Mouse (Mus musculus) neural tube, embryonic 13.5 days (tissue): ENCODE data around the gene Fgfr2. TPM values are rescaled to one million over a fixed set of nuclear protein-coding genes. Genes with fewer than 3 reads are reported as not detected.

Source experiments
- ATAC-seq: fragments of 200-750 bp; cut with Nextera tagmentation; 2 replicates; pipeline ENCODE4 v1.8.0; 2017; ENCODE audit warnings: low read depth, mild to moderate bottlenecking, moderate TSS enrichment, moderate library complexity
- H3K27ac ChIP-seq: fragments of 300-500 bp; sonication (generic); replicated peaks from 2 replicates; pipeline ENCODE4 v1.5.1; 2015; ENCODE audit warnings: moderate library complexity, mild to moderate bottlenecking, inconsistent platforms
- H3K27me3 ChIP-seq: fragments of 300-500 bp; sonication (generic); 2 replicates; pipeline ENCODE4 v1.6.1; 2015; ENCODE audit warnings: mild to moderate bottlenecking, inconsistent platforms
- H3K36me3 ChIP-seq: fragments of 300-500 bp; sonication (generic); 2 replicates; pipeline ENCODE4 v1.6.1; 2015; ENCODE audit warnings: mild to moderate bottlenecking, inconsistent platforms
- H3K4me1 ChIP-seq: fragments of 300-500 bp; sonication (generic); replicated peaks from 2 replicates; pipeline ENCODE4 v1.6.1; 2015; ENCODE audit warnings: inconsistent platforms
- H3K4me2 ChIP-seq: fragments of 300-500 bp; sonication (generic); 2 replicates; pipeline ENCODE4 v1.6.1; 2015; ENCODE audit warnings: inconsistent platforms, mild to moderate bottlenecking, moderate library complexity
- H3K4me3 ChIP-seq: fragments of 300-500 bp; sonication (generic); 2 replicates; pipeline ENCODE4 v1.5.1; 2015; ENCODE audit warnings: mild to moderate bottlenecking, inconsistent platforms
- H3K9ac ChIP-seq: fragments of 300-500 bp; sonication (generic); 2 replicates; pipeline ENCODE4 v1.6.1; 2015; ENCODE audit warnings: moderate library complexity, mild to moderate bottlenecking, inconsistent platforms
- H3K9me3 ChIP-seq: fragments of 300-500 bp; sonication (generic); 2 replicates; pipeline ENCODE4 v1.6.1; 2016; ENCODE audit warnings: inconsistent platforms
- WGBS: fragments of 180-500 bp; shearing (Covaris S2); methylation state at CpG from one replicate; pipeline ENCODE4 v1.1.7; 2015; 5-methylcytosine and 5-hydroxymethylcytosine counted together
- polyA plus RNA-seq: library from polyadenylated mRNA; unstranded; fragments of >200 nt; fragmentation: Nextera tagmentation; extraction: Ambion mirVana; gene quantifications from 2 replicates; pipeline ENCODE4 v1.2.1, GENCODE M21; 2015

Fgfr2 gene
- polyA plus RNA-seq, 1 experiment from 2014 or later = 22.9 TPM

DNA sequence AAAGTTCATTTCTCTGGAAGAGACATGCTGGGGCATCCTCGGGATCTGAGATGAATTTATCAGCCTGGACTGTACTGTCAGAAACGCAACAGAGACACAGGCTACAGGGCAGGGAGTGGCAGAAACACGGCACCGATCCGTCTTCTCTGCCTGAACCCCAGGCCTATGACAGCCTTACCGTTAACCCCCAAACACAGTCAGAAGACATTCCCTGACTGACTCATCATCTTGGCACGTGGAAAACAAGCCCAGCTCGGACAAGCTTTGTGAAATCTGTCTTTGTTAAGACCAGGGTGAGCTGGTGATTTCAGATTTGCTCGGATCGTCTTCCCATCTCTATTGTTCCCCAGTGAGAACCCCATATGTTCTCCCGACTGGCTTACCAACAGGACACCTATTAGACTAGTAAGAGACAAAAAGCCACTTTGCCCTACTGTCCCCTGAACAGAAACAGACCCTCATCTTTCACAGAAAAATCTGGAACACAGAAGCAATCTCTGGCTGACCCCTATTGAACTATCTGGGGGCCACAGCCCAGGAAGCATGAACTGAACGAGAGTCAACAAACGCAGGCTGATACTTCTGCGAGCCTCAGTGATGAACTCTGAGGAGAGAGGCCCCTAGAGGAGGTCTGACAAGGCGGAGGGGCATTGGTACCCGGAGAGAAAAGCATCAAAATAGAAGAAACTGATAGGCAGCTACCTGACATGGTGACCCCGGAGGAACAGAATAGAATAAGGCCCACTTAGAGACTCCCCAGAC, 750.2 kb downstream of the Fgfr2 start:
- Histone ChIP-seq H3K27me3 (no peaks in the 10 kb centered on the region), H3K9me3 (no peaks in the 10 kb centered on the region), H3K36me3 (no peaks in the 10 kb centered on the region), H3K9ac (no peak overlapping the region), H3K4me3 (no peak overlapping the region), H3K4me1 (peaks cover 35% of the 10 kb centered on the region), H3K4me2 (no peak overlapping the region; the same call in 1 of the 2 replicates), H3K27ac (peak overlapping the region; percentile 70)
- peak; percentile 41 for ATAC-seq
- WGBS = 25% methylated on average over 17 of the region's 17 CpGs

DNA sequence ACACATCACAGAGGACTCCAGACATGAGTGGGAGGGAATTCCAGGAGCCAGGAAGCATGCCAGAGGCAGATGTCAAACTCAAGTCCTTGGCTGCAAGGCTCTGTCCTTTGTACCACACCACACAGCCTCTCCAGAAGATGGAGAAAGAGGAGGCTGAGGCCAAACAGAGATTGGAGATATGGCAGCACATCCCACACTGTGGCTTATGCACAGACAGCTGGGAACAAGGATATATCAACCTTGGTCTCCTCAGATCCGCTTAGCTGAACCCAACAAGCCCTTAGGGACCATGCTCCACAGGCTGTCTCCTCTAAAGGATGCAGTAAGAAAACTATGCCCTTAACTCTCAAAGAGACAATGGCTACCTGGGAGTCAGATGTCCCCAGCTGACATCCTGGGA, 751.3 kb downstream of the Fgfr2 start:
- Histone ChIP-seq H3K27me3 (no peaks in the 10 kb centered on the region), H3K9ac (no peak overlapping the region), H3K4me3 (no peak overlapping the region), H3K9me3 (no peaks in the 10 kb centered on the region), H3K4me1 (peaks cover 34% of the 10 kb centered on the region), H3K36me3 (no peaks in the 10 kb centered on the region), H3K4me2 (no peak overlapping the region), H3K27ac (peak overlapping the region; percentile 50; the same call in 1 of the 2 replicates)
- no peak for ATAC-seq
- 62% methylated on average over 1 of the region's 1 CpGs for WGBS

DNA sequence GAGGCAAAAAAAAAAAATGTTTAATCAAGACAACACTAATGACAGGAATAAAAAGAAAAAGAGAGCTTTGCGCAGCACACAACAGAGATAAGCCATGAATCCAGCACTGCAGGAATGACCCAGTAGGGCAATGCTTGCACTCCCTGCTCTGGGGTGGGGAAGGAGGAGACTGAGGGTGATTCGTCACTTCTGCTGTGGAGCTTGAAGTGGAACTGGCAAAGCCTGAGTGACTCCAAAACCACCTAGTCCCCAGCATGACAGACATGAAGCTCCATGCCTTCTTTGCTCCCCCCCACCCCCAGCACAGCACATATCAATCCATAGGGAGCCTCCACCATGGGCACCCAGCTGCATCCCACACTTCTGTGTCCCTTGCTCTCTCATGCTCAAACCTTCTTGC, 753.4 kb downstream of the Fgfr2 start:
- no peaks in the 10 kb centered on the region for H3K27me3 ChIP-seq
- no peak overlapping the region for H3K27ac ChIP-seq
- 72% methylated on average over 2 of the region's 2 CpGs for WGBS
- H3K4me1 ChIP-seq = peaks cover 34% of the 10 kb centered on the region
- no peak for ATAC-seq
- no peak overlapping the region for H3K9ac ChIP-seq
- no peaks in the 10 kb centered on the region for H3K36me3 ChIP-seq
- H3K4me3 ChIP-seq = no peak overlapping the region
- no peak overlapping the region for H3K4me2 ChIP-seq
- H3K9me3 ChIP-seq = no peaks in the 10 kb centered on the region

DNA sequence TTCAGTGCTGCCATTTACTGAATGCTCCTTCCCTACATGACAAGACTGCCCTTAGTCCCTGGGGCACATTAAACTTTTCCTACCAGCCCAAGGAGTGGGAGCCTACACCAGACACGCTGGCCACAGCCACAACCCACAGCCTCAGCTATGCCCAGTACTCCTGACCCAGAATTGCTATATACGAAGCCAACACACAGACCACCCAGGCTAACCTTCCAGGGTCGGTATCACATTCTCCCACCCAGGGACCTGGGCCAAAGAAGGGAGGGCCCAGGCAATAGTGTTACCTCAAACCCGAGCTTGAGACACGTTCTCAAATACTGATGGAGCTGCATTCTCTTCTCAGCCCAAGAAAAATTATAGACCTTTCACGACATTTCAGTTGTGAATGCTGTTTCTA, 754.3 kb downstream of the Fgfr2 start:
- H3K36me3 ChIP-seq = no peaks in the 10 kb centered on the region
- WGBS = 64% methylated on average over 6 of the region's 6 CpGs
- no peaks in the 10 kb centered on the region for H3K27me3 ChIP-seq
- H3K27ac ChIP-seq = no peak overlapping the region
- H3K9ac ChIP-seq = no peak overlapping the region
- H3K4me2 ChIP-seq = no peak overlapping the region
- H3K9me3 ChIP-seq = no peaks in the 10 kb centered on the region
- no peak for ATAC-seq
- peaks cover 31% of the 10 kb centered on the region for H3K4me1 ChIP-seq
- no peak overlapping the region for H3K4me3 ChIP-seq

DNA sequence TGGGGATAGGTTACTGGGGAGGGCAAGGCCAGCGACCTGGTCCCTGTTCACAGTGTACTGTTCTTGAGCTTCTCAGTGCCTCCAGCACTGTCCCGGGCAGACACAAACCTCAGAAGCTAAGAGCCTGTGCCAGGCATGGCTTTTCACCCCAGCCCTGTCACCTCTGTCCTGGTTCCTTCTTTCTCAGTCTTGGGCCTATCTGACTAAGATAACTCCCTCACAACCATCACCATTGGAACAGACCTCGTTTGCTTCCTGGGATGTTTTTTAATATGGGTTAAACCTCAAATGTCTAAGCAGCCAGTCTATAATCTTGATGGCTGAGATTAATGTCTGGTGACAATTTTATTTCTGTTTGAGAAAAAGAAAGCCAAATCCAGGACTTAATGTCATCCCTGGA, 755.8 kb downstream of the Fgfr2 start:
- no peaks in the 10 kb centered on the region for H3K27me3 ChIP-seq
- H3K4me3 ChIP-seq = no peak overlapping the region
- no peak overlapping the region for H3K4me2 ChIP-seq
- no peak overlapping the region for H3K9ac ChIP-seq
- H3K27ac ChIP-seq = no peak overlapping the region
- ATAC-seq = no peak
- H3K36me3 ChIP-seq = no peaks in the 10 kb centered on the region
- H3K9me3 ChIP-seq = no peaks in the 10 kb centered on the region
- peaks cover 29% of the 10 kb centered on the region for H3K4me1 ChIP-seq
- 90% methylated on average over 3 of the region's 3 CpGs for WGBS

DNA sequence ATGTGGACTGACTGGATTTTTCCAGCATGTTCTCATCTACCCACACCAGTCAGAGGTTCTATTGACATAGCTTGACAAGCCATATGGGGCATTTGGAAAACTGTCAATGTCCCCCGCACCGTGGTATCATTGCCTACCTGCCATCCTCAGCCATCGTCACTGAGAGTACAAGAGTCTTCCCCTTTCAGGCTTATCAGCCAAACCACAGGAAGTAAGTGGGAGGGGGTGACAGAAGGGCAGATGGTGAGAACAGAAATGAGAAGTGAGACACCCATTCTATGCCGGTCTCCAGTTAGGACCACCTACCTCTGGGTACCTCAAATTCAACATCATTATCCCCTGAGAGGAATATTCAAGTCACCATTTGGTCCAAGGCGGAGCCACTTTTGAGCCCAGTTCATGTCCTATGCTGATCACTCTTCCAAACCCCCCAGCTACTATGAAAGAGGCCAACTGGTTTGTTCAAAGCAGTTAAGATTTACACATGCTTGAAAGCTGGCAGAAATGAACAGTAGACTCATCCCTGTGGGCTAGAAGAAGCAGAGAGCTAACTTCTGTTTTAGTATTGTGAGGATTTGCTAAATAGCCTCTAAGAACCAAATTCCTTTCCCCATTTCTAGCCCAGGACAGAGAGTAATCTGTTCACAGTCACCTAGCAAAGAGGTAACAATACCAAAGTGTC, 757.3 kb downstream of the Fgfr2 start:
- no peaks in the 10 kb centered on the region for H3K36me3 ChIP-seq
- no peak overlapping the region for H3K4me3 ChIP-seq
- H3K9ac ChIP-seq = no peak overlapping the region
- no peaks in the 10 kb centered on the region for H3K27me3 ChIP-seq
- no peak for ATAC-seq
- peaks cover 23% of the 10 kb centered on the region for H3K4me1 ChIP-seq
- H3K4me2 ChIP-seq = no peak overlapping the region
- no peaks in the 10 kb centered on the region for H3K9me3 ChIP-seq
- WGBS = 85% methylated on average over 5 of the region's 5 CpGs
- no peak overlapping the region for H3K27ac ChIP-seq

DNA sequence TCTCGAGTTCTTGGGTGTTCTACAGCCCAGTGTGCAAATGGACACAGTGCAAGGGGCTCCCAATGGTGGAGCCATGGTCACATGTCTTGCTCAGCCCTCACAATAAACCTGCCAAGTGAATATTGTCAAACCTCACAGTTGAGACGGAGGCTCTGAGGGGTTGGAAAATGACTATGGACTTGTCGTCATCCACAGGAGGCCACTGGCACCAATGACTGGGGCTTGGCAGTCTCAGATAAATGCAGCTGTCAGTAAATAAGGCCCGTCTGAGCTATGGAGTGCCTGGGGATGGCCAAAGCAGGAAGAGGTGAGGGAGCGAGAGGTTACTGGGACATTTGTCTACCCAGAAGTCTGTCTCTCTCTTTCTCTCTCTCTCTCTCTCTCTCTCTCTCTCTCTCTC, 758.0 kb downstream of the Fgfr2 start:
- no peak overlapping the region for H3K9ac ChIP-seq
- no peak overlapping the region for H3K4me3 ChIP-seq
- no peak for ATAC-seq
- no peak overlapping the region for H3K27ac ChIP-seq
- no peaks in the 10 kb centered on the region for H3K36me3 ChIP-seq
- H3K9me3 ChIP-seq = no peaks in the 10 kb centered on the region
- WGBS = 79% methylated on average over 5 of the region's 5 CpGs
- H3K4me2 ChIP-seq = no peak overlapping the region
- H3K4me1 ChIP-seq = peaks cover 23% of the 10 kb centered on the region
- H3K27me3 ChIP-seq = no peaks in the 10 kb centered on the region

DNA sequence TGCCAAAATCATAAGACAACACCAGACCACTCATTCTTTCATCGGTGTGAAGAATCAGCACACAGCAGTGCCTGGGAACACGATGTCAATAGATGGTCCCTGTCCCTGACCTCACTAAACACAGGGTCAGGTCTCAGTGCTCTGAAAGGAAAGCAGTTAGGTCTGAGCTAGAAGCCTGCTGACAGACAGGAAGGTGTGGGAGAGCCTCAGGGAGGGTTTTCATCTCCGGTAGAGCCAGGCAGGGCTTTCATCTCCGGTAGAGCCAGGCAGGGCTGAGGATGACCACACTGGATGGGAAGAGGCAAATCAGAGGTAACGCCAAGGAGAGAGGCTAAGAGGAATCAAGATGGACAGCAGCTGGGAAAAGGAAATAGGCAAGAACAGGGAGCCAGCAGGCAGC, 758.6 kb downstream of the Fgfr2 start:
- Histone ChIP-seq H3K4me1 (peaks cover 23% of the 10 kb centered on the region), H3K27me3 (no peaks in the 10 kb centered on the region), H3K36me3 (no peaks in the 10 kb centered on the region), H3K4me2 (no peak overlapping the region), H3K4me3 (no peak overlapping the region), H3K9me3 (no peaks in the 10 kb centered on the region), H3K27ac (no peak overlapping the region), H3K9ac (no peak overlapping the region)
- no peak for ATAC-seq
- 70% methylated on average over 5 of the region's 5 CpGs for whole genome bisulfite sequencing

DNA sequence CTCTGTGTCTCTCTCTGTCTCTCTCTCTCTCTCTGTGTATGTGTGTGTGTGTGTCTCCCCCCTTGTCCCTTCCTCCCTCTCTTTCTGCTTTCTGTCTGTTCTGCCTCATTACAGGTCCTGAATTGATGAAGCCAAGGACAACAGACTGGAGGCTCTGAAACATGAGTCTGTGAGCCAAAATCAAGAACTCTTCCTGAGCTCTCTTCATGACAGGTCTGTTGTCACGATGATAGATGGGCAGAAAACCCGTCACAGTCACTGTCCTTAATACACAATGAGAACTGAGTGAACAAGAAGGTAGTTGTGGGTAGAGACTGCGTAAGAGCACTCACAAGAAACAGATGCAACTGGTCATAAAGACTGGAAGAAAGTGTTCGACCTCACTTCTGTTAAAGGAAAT, 762.8 kb downstream of the Fgfr2 start:
- 73% methylated on average over 4 of the region's 4 CpGs for WGBS
- H3K36me3 ChIP-seq = no peaks in the 10 kb centered on the region
- H3K4me3 ChIP-seq = no peak overlapping the region
- H3K9me3 ChIP-seq = no peaks in the 10 kb centered on the region
- H3K9ac ChIP-seq = no peak overlapping the region
- H3K4me2 ChIP-seq = no peak overlapping the region
- H3K27ac ChIP-seq = no peak overlapping the region
- H3K27me3 ChIP-seq = no peaks in the 10 kb centered on the region
- H3K4me1 ChIP-seq = peaks cover 19% of the 10 kb centered on the region
- no peak for ATAC-seq

DNA sequence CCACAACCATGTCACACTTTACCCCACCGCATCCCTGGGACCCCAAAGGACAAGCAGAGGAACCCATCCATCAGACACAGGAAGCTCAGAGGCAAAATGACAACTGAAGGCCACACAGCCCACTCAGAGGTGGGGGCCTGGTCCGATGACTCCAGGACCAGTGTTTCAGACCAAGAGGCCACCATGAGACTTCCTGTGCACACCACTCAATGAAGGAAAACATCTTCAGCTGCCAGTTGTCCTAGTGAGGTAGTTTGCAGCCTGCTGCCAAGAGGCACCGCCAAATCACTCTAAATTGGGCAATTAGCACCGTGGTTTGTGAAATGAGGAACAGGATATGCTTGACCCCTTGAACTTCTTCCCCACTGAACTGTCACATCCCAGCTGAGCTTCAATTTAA, 764.4 kb downstream of the Fgfr2 start:
- WGBS = 45% methylated on average over 4 of the region's 4 CpGs
- Histone ChIP-seq H3K4me3 (no peak overlapping the region), H3K4me2 (no peak overlapping the region), H3K9me3 (no peaks in the 10 kb centered on the region), H3K36me3 (no peaks in the 10 kb centered on the region), H3K27ac (no peak overlapping the region), H3K9ac (no peak overlapping the region), H3K27me3 (no peaks in the 10 kb centered on the region), H3K4me1 (peaks cover 19% of the 10 kb centered on the region)
- ATAC-seq = no peak

DNA sequence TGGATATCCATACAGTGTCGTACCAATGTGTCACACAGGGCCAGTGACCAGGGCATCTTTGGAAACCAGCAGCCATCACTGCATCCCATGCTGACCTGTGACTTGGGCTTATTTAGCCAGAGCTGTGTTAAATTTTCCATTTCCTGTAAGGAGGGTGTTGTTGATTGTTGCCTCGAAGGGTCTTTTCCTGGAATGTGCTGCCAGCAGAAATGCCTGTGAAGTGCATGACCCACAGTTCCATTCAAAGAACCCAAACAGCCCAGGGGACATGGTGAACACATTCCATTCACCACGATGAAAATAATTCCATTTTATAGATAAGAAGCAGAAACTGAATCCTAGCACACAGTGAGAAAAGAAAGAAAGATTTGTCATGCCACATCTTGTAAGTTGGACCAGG, 764.9 kb downstream of the Fgfr2 start:
- ATAC-seq = no peak
- Histone ChIP-seq H3K27ac (no peak overlapping the region), H3K9ac (no peak overlapping the region), H3K27me3 (no peaks in the 10 kb centered on the region), H3K4me1 (peaks cover 16% of the 10 kb centered on the region), H3K4me2 (no peak overlapping the region), H3K9me3 (no peaks in the 10 kb centered on the region), H3K36me3 (no peaks in the 10 kb centered on the region), H3K4me3 (no peak overlapping the region)
- 63% methylated on average over 3 of the region's 3 CpGs for WGBS

DNA sequence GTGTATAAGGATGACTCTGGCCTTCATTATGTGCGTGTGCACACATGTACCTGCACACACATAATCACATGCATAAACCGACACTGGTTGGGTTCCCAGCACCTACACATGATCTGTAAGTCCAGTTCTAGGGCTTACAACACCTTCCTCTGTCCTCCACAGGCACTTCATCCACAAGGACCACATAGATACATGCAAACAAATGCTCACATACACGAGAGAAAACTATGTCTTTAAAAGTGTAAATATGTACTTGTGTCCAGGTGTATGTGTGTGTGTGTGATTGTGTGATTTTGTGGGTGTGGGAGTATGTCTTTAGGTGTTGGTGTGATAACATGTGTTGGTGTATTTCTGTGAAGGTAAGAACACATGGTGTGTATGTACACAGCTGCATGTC, 765.3 kb downstream of the Fgfr2 start:
- H3K27me3 ChIP-seq = no peaks in the 10 kb centered on the region
- 91% methylated on average over 3 of the region's 3 CpGs for WGBS
- no peak overlapping the region for H3K9ac ChIP-seq
- ATAC-seq = no peak
- H3K4me3 ChIP-seq = no peak overlapping the region
- no peaks in the 10 kb centered on the region for H3K9me3 ChIP-seq
- peaks cover 12% of the 10 kb centered on the region; the same call in 1 of the 2 replicates for H3K4me1 ChIP-seq
- no peak overlapping the region for H3K27ac ChIP-seq
- no peaks in the 10 kb centered on the region for H3K36me3 ChIP-seq
- H3K4me2 ChIP-seq = no peak overlapping the region
